Mouse (Mus musculus): Measurements from ENCODE around the gene Gdap2.
A peak's percentile ranks its signal among the peaks of the same experiment; 100 is the strongest.

Gdap2 gene

DNA sequence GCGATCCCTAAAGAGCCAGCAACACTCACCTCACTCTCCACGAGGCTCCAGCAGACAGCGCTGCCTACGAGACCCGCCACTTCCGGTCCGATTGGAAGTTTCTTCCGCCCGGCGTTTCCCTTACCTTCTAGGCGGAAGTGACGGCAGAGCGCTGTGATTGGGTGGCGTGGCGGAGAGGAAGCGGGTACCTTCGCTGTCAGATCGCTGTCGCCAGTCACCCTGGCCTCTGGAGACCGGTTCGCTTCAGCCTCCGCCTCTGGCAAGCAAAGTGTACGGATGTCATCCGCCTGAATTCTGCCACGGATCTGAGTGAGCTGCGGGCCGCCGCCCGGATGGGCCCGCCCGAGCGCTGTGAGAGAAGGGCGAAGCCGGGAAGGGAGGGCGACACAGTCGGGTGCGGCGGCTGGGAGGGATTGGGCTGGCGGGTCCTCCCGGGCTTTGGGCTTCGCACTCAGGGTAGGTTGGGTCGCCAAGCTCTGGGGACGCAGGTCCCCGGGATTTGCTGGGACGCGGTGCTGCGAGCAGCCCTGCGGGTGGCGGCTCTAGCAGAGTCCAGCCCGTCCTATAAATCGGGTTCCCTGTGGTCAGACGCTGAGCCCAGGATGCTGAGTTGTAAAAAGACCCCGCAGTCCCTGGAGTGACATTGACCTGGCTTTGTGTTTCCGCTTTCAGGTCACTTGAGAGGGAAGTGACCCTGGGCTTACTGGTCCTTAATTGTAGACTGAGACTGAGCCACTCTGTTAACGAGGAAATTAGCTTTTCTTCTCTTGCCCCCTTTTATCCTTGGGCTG is at the start of gene Gdap2, which contains the start of gene Wdr3:
Gene Gdap2, plus strand, starts transcription at position 67 of the 791 bp plus-strand sequence.
Gene Wdr3, minus strand, starts transcription at position 93 of the 791 bp plus-strand sequence.
- DNase-seq: peak; percentile 96

DNA sequence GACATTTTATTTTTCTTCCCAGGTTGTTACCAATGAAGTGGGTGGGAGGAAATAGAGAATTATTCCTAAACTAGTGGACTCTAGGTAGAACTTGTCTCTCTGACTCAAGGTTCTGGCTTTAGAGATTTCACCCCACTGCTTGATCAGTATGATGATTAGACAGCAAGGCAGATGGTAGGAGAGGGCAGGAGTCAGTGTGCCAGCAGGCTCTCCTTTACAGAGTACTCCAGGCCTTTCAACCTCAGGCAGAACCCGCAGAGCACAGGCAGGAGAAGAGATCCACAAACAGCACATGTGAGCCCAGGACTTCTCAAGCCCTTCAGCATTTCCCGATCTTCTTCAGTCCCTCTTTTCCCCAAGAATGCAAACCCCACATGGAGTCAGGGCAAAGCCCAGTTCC is 43.5 kb upstream of the Gdap2 start:
- DNase-seq: no peak

DNA sequence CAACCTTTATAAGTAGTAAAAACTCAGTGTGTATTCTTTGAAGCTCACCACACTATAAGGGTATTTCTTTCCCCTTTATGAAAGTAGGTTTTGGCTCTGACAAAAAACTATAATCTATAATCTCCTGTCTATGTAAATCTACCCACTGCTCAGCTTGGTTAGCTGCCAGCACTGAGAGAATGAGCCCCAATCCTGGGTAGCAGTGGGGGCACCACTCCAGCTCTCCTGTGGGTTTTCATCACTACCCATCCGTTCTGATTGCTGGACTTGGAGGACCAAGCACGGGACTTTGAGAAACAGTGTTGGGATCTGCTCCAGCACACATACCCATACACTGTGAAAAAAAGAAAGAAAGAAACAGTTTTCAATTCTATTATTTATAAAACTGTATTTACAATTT is 40.2 kb upstream of the Gdap2 start:
- DNase-seq: no peak

DNA sequence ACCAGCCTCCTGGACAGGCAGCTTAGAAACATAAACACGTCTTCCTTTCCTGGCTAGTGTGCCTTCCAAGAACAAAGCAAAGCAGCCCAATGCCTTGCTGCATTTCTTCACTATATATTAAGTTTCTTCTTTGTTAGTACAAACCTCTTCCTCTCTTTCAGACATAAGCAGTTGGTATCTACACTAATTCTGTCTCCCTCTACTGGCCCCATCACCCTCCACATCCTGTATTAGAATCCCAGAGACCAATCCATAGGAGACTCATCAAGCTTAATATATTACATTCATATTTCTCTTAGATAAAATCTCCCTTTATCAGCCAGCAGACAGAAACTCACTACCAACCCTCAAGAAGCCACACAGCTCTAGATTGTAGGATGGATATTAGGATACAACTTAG is 39.7 kb upstream of the Gdap2 start:
- DNase-seq: no peak

DNA sequence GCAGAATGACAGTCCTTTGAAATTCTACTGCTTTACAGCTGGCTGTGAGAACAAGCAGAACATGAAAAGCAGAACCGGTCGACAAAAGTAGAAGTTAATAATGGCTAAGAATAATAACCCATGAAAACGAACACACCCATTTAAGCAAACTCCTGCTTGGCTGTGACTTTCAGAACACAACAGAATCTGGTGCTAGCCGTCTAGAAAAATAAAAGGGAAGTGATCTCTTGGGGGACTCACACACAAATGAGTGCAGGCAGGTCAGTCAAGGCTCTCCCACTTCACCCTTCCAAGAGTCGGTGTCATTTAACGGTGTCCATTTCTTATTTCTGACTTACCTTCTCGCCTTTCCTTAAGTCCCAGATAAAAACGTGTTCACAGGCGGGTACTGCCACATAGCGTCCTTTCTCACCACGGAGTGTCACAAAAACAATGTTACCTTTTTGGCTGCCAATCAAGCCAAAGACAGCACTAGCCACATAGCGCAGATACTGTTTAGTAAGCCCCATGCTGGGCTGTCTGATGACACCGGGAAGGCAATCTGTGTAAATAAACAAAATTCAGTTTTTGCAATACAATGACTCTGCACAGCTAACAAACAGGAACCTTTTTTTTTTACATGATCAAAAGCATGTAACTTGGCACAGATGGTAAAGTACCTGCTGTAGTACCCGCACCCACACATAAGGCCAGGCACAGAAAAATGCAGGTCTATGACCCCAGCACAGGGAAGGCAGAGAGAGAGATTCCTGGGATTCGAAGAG is 1.3 kb upstream of the Gdap2 start:
- DNase-seq: no peak

DNA sequence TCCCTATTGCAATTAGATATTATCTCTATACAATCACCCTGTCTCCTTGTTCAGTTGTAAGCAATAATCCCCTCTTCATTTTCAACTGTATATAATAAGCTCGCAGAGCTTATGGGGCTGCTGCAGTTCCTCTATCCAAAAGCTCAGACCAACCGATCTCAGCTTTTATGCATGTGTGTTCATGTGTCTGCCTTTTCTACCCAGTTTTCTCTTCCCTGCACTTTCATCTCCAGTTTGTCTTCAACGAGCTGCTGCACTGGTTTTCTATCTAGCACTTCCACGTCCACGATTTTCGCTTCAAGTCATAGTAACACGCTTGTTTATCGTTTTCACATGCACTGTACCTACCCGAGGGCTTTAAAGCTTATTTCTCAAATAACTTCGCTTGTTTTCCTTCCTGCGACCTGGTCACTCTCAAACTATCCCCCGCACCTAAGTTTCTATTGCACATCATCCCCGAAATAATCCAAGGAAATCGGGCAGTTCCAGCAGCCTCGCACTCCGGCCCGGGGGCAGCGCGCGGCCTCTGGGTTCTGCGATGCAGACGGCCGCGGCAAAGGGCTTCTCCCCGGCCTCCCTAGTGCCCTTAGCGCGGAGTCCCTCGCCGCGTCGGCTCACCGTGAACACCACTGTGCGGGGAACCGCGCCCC is 391 bp upstream of the Gdap2 start:
- DNase-seq: no peak

DNA sequence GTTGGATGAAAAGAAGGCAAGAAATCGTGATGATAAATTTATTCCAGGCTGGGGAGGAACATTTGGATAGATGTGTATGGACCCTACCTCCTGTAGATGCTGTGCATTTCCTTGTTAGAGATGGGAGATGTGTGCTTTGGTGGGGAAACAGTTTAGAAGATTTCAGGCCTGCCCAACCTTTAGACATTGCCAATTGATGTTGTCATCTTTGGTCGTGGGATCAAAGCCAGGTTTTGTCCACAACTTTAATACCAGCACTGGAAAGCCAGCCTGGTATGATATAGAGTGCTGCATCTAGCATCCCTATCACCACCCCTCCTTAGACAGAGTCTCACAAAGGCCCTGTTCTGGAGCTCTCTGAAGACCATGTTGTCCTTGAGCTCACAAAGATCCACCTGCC is 1.4 kb downstream of the Gdap2 start:
- DNase-seq: no peak

DNA sequence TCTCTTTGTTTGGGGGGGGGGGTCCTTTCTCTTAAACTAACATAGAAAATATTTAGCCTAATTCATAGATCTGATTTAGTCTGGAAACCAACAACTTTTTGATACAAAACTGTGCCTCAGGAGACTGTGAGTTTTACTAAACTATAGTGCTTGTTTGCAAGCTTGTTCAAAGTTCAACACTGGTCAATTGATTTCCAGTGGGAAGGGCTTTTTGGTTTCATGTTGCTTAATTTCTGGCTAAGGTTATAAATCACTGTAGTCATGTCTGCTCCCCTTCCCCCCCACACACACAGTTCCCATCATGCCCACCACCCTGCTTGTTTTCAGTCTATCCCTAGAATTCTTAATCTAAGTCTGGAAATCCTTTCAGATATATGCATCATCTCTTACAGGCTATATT is 2.8 kb downstream of the Gdap2 start:
- no peak for DNase-seq

DNA sequence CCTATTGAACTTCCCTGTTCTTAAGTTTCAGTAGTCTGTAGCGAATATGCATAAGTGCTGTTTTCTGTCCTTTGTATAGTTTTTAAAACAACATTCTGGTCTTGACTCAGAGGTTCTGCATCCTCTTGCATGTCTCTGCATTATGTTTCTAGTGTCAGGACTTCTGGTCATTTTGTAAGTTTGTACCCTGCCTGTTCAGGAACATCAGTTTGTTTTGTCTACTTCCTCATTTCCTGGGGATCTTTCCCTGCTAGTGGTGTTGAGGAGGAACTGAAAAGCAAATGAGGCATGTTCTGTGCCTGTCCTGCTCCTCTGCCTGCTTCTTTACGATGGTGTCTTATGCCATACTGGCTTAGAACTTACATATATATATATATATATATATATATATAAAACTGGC is 13.8 kb downstream of the Gdap2 start:
- DNase-seq: no peak

DNA sequence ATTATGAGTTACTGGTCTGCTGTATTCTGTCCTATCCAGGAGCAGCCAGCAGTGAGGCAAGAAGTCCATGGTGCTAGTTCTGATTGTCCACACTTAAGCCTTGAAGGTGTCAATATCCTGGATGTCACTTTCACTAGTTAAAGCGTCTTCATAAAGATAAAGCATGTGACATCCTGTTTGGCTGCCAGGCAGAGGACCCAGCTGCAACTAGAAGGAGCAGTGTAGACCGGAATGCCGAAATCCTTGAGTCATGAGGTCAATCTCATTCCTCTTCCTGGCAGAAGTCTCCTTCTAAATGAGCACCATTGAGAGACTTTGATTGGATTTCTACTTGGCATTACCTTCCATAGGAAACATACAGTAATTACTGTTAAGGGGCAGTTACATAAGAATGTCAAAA is 18.3 kb downstream of the Gdap2 start:
- no peak for DNase-seq

DNA sequence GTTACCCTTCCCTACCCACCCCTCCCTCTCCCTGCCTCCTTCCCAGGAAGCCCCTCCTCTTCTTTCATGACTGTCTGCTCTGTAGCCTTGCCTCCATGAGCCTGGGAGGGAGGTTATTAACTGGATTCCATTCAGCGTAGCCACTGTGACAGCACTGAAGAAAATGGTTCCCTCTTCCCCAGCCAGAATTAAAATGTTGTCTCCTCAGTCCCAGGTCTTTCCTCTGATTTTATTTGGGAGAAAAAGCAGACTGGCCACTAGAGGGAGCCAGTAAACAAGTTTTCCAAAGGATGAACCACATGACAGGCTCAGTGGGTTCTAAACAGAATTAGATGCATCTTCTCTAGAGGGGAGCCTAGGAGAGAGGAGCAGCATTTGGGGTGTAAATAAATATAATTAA is 27.3 kb downstream of the Gdap2 start:
- DNase-seq: peak; percentile 72

DNA sequence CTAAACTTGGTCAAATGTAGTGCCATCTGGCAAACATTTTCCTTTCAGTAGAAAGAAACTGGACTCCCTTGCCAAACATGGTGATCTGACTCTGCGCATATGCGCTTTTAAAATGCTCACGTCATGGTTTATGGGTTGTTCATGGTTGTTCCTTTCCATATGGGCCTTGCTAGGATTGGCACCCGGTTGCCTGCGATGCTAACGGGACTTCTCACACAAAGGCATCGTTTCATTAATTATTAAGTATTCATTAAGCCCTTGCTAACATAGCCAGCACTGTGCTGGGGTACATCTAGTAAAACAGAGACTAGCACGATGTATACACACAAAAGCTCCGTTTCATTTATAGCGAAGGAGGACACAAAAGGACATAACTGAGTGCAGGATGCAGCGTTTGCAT is 27.7 kb downstream of the Gdap2 start:
- DNase-seq: no peak

DNA sequence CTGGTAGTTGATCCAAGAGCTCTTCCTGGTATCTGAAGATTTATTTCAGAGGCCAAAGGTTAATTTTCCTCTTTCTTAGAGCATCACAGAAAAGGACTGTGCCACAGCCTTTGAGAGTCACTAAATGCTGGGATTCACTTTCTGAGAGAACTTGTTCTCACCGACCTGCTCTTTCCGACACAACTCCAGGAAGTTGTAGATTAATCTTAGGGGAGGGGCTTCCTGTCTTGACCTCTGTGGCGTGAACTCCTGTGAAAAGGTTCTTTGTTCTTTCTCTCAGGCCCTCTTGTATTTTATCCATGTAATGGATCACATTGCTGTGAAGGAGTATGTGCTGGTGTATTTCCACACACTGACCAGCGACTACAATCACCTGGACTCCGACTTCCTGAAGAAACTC is 32.0 kb downstream of the Gdap2 start:
- DNase-seq: no peak

DNA sequence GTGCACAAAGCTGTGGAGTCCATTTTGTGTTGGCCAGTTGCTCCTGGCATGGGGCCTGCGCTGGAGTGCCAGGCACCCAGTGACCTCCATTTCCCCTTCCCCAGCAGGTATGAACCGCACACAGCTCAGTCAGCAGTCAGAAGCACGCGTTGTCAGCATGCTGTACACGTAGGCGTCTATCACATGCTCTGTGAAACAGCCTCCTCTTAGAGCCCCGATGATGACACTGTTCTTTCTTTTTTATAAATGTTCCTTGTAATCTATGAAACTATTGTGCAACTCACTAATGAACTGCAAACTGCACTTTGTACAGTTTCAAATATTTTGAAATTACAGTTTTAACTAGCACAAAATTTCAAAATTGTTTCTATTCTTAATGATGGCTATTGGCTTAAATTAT is 39.4 kb downstream of the Gdap2 start:
- peak; percentile 43 for DNase-seq

DNA sequence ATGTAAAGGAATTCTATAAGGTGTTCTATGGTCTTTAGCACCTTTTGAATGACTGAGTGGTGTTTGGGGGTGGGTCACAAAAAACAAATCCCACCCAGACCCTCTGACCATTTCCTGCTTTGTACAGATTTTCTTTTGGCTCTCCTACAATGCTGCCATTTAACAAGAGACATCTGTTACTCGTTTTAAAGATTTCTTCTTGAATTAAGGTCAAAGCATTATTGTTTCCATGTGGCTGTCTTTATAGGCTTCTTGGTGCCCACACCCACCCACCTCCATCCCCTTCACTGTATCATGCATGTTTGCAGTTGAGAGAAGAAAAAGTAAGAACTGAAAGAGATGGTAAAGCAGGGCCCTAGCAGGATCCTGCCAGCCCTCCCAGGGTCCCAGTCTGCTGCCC is 44.8 kb downstream of the Gdap2 start:
- DNase-seq: no peak

DNA sequence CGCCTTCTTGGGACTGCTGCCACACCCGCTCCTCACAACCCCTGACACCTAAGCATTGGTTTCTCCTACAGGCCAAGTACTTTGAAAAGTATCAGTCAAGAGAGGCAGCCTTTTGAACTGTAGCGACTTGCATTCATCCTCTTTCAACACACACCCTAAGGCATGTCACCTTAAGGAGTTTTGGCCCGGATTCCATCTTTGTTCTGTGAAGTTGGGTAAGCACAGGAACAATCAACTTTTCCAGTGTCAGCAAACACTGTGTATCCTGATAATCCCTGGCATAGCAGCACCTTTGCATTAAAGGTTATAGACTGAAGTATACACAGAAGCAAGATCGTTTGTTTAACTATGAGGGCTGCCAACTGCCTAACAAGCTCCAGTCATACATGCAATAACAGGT is 53.3 kb downstream of the Gdap2 start:
- no peak for DNase-seq

DNA sequence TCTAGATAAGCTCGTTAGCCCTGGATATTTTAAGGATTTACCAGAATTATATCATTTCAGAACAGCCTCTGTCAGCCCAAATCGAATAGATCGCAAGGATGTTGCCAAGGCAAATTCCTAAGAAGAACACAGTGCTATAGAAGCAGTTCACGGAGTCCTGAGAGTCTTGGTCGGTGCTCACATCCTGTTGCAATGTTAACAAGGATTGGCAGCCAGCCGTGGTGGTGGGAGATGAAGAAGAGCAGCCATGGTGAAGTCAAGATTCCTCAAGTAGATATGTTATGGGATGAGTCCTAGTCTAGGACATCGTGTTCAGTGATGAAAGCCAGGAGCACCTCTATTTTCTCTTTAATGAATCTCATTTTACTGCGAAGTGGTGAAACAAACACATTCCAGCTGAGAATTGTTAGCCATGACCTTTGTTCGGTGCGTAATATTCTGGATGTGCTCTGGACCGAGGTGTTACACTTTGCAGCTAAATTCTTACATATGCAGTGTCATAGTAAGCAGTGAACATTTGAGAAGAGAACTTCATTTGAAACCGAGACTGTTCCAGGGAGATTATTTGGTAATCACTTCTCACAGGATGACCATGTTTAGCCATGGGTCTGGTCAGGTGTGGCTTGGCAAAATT is 63.3 kb downstream of the Gdap2 start:
- DNase-seq: no peak

DNA sequence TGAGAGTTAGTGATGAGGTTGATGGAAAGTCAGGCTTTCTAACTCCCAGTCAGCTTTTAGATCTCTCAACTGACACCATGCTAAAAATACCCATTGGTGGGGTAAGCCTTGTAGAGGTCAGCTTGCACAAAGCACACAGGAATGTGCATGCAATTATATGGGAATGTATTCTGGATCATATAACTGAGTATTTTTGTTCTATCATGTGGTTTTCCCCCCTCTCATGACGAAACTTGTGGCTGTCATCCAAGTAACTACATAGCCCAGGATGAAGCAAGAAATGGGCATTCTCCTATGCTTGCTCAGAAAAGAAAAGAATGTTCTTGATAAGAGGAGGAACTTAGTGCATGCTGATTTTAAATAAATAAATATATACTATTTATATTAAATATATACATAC is 65.3 kb downstream of the Gdap2 start:
- no peak for DNase-seq

DNA sequence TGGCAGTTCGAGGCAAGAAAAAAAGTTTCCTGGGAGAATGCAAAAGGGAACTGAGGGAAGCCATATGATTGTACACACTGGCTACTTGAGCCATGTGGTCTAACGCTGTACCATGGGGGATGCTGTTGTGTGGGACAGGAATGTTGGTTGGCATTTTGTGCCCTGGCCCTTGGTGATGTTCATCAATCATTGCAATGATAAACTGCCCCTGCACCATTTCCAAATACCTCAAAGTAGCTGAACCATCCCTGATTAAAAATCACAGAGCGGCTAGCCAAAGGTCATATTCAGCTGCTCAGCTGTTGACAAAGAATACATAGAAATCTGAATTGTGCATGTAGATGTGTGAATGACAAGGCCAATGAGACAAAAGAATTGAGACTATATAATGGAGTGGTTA is 66.8 kb downstream of the Gdap2 start:
- no peak for DNase-seq

DNA sequence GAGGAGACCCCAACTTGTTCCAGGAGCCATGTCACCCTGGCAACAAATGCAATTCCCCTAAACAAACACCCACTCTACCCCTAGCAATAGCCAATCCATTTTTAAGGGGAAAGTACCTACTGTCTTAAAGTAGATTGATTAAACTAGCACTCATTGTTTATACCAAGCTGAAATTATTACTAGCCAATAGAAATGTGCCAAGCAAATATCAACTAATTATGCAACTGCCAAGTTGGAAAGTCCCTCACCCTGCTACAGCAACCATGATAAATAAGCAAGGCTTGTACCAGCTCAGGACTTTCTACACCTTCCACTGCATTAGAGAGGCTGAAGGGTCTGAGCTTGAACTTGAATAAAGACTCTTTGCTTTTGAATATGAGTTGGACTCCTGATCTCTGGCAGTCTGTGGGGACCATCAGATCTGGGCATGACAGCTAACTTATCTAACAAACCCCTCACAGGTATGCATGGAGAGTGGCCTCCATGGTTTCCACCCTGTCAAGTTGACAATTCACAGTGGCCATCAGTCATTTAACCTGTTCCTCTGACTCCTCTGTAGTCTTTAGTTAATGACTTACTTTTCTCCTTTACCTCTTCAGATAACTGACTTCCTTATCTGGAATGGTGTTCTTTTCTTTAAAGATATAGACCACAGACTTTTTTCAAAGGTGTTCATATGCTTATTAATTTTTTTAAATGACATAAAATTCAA is 74.7 kb downstream of the Gdap2 start:
- DNase-seq: no peak

DNA sequence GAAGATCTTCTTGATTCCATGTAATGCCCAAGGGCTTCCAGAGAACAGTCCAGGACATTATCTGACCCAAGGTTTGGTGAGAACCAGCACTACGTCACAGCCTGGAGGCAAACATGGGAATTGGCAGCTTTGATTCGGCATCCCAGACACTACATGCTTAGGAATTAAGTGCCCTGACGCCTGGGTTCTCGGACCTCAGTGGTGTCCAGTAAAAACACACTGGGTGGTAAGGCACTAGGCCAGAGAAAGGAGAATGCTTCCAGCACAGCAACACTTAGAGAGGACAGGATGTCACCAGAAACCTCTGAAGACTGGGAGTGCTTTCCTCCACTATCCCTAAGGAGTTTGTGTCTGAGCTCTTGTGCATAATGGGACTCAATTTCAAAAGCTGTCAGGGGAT is 80.0 kb downstream of the Gdap2 start:
- DNase-seq: no peak

DNA sequence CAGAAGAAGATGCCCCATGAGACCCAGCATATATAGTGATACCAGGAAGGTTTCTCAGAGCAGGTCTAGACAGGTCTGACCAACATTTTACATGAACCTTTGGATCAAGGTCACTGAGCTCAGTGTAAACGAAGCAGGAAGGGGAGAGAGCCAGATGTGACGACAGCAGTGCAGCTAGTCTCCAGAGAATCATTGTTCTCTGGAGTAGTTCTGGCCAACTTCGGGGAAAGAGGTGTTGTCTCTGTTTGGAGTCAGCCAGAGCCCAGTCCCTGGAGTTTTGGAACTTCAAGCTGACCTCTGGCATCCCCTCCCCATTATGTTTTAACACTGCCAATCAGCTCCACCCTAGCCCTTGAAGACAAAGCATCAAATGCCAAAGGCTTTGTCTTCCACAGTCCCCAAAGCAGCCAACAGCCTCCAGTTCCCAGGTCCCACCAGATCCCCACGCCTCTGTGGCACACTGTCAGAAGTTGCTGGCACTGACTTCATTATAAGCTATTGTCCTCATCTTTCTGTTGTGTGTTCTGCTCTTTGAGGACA is 84.2 kb downstream of the Gdap2 start:
- no peak for DNase-seq

All from right cerebral cortex, adult 18-20 months (tissue).